Mouse (Mus musculus) MEL (cell line): ENCODE results near the gene Ddx28.

Experiments
- CTCF ChIP-seq, 3 experiments: IDR thresholded peaks in 2 of 3; conservative IDR thresholded peaks in 1 of 3; 2 replicates each; pipeline ENCODE4 v1.5.1; 2011 to 2012; ENCODE audit warnings: low read length in 3 of 3, low read depth in 2 of 3, mild to moderate bottlenecking in 2 of 3, improper control_type of control experiment in 1 of 3, inconsistent platforms in 1 of 3, mixed read lengths in 1 of 3, moderate library complexity in 1 of 3; ENCODE audit not compliant: control insufficient read depth in 1 of 3, insufficient read depth in 1 of 3, poor library complexity in 1 of 3, severe bottlenecking in 1 of 3
- ELF1 ChIP-seq: IDR thresholded peaks from 2 replicates; pipeline ENCODE4 v1.6.1; 2014; ENCODE audit warnings: low read depth, mild to moderate bottlenecking, inconsistent platforms, low read length, improper control_type of control experiment, moderate library complexity
- EP300 ChIP-seq, 2 experiments: IDR thresholded peaks; 2 replicates each; pipeline ENCODE4 v1.6.1; 2011; ENCODE audit warnings: improper control_type of control experiment in 2 of 2, low read length in 2 of 2, low read depth in 1 of 2, mild to moderate bottlenecking in 1 of 2
- HCFC1 ChIP-seq: IDR thresholded peaks from 2 replicates; pipeline ENCODE4 v1.6.1; 2012; ENCODE audit warnings: low read depth, mild to moderate bottlenecking, inconsistent platforms, low read length, improper control_type of control experiment, moderate library complexity
- KAT2A ChIP-seq: conservative IDR thresholded peaks from 2 replicates; pipeline ENCODE4 v1.6.1; 2012; ENCODE audit warnings: low read depth, low read length, improper control_type of control experiment, inconsistent platforms
- MAFK ChIP-seq: IDR thresholded peaks from 2 replicates; pipeline ENCODE4 v1.6.1; 2011; ENCODE audit warnings: low read depth, mild to moderate bottlenecking, low read length, improper control_type of control experiment, borderline replicate concordance
- MAX ChIP-seq: IDR thresholded peaks from 2 replicates; pipeline ENCODE4 v1.6.1; 2011; ENCODE audit warnings: low read length, improper control_type of control experiment
- POLR2A ChIP-seq, 2 experiments: IDR thresholded peaks; 2 replicates each; pipeline ENCODE4 v1.6.1; 2011 to 2012; ENCODE audit warnings: low read length in 2 of 2, mild to moderate bottlenecking in 2 of 2, control low read depth in 1 of 2, improper control_type of control experiment in 1 of 2, low read depth in 1 of 2, moderate library complexity in 1 of 2; ENCODE audit not compliant: control insufficient read depth in 1 of 2, insufficient read depth in 1 of 2, poor library complexity in 1 of 2
- POLR2AphosphoS2 ChIP-seq: IDR thresholded peaks from 2 replicates; pipeline ENCODE4 v1.6.1; 2011; ENCODE audit warnings: low read length, improper control_type of control experiment
- SMC3 ChIP-seq: IDR thresholded peaks from 2 replicates; pipeline ENCODE4 v1.6.1; 2011; ENCODE audit warnings: low read depth, low read length, improper control_type of control experiment
- TBP ChIP-seq: IDR thresholded peaks from 2 replicates; pipeline ENCODE4 v1.8.0; 2011; ENCODE audit warnings: low read depth, low read length, improper control_type of control experiment
- UBTF ChIP-seq: IDR thresholded peaks from 2 replicates; pipeline ENCODE4 v1.6.1; 2012; ENCODE audit warnings: low read depth, mild to moderate bottlenecking, inconsistent platforms, low read length, improper control_type of control experiment, moderate library complexity, borderline replicate concordance; ENCODE audit not compliant: insufficient read depth
- USF2 ChIP-seq, 2 experiments: IDR thresholded peaks; 2 replicates each; pipeline ENCODE4 v1.6.1; 2011 to 2012; ENCODE audit warnings: improper control_type of control experiment in 2 of 2, low read length in 2 of 2, borderline replicate concordance in 1 of 2, inconsistent platforms in 1 of 2, low read depth in 1 of 2, mild to moderate bottlenecking in 1 of 2; ENCODE audit not compliant: insufficient read depth in 1 of 2
- ZKSCAN1 ChIP-seq: IDR thresholded peaks from 2 replicates; pipeline ENCODE4 v1.6.1; 2012; ENCODE audit warnings: low read depth, mild to moderate bottlenecking, inconsistent platforms, low read length, improper control_type of control experiment, moderate library complexity

GRCm38 (mm10) chr8:106046872-106047559 is 35.3 kb upstream of the Ddx28 start:
- TF ChIP-seq SMC3 = no peak
- TF ChIP-seq HCFC1 = no peak
- TF ChIP-seq EP300 (IDR thresholded peaks at IDR 0.05; ENCODE audit: low read depth in 1 of 2, low read length in 2 of 2) = no peak
- no peak for TF ChIP-seq CTCF (IDR thresholded peaks at IDR 0.05 in 2 of 3, conservative IDR thresholded peaks at IDR 0.05 in 1 of 3; ENCODE audit: control insufficient read depth in 1 of 3, insufficient read depth in 1 of 3, low read depth in 2 of 3, low read length in 3 of 3, poor library complexity in 1 of 3, severe bottlenecking in 1 of 3)
- TF ChIP-seq MAX = no peak
- TF ChIP-seq ZKSCAN1 = no peak
- TF ChIP-seq MAFK = no peak
- no peak for TF ChIP-seq ELF1
- TF ChIP-seq TBP = no peak
- no peak for TF ChIP-seq POLR2A (IDR thresholded peaks at IDR 0.05; ENCODE audit: control insufficient read depth in 1 of 2, insufficient read depth in 1 of 2, low read depth in 1 of 2, low read length in 2 of 2, poor library complexity in 1 of 2)
- no peak for TF ChIP-seq UBTF
- TF ChIP-seq POLR2AphosphoS2 = no peak
- TF ChIP-seq KAT2A = no peak
- no peak for TF ChIP-seq USF2 (IDR thresholded peaks at IDR 0.05; ENCODE audit: borderline replicate concordance in 1 of 2, insufficient read depth in 1 of 2, low read depth in 1 of 2, low read length in 2 of 2)
